Mouse (Mus musculus) E14TG2a.4 (cell line): Measurements from ENCODE around the gene Nodal.

Experiments
- H3K27me3 ChIP-seq: 2 replicates; pipeline ENCODE4 v1.6.1; 2014; ENCODE audit warnings: low read length, control low read depth; ENCODE audit not compliant: insufficient read depth
- H3K36me3 ChIP-seq: 2 replicates; pipeline ENCODE4 v1.6.1; 2014; ENCODE audit warnings: low read length, control low read depth; ENCODE audit not compliant: insufficient read depth
- H3K4me1 ChIP-seq: replicated peaks from 2 replicates; pipeline ENCODE4 v1.6.1; 2014; ENCODE audit warnings: low read depth, low read length, control low read depth
- H3K4me3 ChIP-seq: replicated peaks from 2 replicates; pipeline ENCODE4 v1.5.1; 2014; ENCODE audit warnings: mild to moderate bottlenecking, low read length
- H3K9me3 ChIP-seq: 2 replicates; pipeline ENCODE4 v1.6.1; 2014; ENCODE audit warnings: low read length, control low read depth
- CTCF ChIP-seq: conservative IDR thresholded peaks from 2 replicates; pipeline ENCODE4 v1.5.1; 2014; ENCODE audit warnings: low read length
- NANOG ChIP-seq: IDR thresholded peaks from 2 replicates; pipeline ENCODE4 v1.6.1; 2014; ENCODE audit warnings: borderline replicate concordance, low read length, mixed read lengths
- POU5F1 ChIP-seq: IDR thresholded peaks from 2 replicates; pipeline ENCODE4 v1.6.1; 2014; ENCODE audit warnings: low read length, borderline replicate concordance

Gene Nodal

GRCm38 (mm10) chr10:61402911-61403310 is 14.9 kb upstream of the Nodal start:
- Histone ChIP-seq H3K9me3 (peaks cover 10% of the 10 kb centered on the region; the same call in 1 of the 2 replicates), H3K4me3 (no peak overlapping the region), H3K36me3 (no peaks in the 10 kb centered on the region), H3K4me1 (peaks cover 49% of the 10 kb centered on the region), H3K27me3 (no peaks in the 10 kb centered on the region; the same call in 1 of the 2 replicates)
- TF ChIP-seq NANOG: no peak

DNA sequence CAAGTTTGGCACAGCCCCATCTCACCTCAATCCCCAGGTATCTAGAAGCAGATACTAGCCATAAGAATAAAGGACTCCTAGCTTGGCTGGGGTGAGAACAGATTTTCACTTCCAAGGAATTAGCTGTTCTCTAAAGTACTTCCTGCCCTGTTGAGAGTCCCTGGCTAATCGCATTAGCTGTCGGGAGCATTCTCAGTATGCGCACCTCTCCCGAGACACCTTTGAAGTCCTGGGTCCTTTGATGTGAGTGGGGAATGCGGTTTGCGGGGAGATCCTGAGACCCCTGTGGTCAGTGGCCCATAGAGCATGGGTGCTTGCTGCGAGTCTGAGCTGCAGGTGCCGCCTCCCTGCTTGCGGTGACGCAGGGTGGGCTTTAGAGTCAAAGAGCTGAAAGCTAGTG is 11.8 kb upstream of the Nodal start:
- Histone ChIP-seq H3K4me3 (peak overlapping the region; percentile 45), H3K9me3 (peaks cover 7% of the 10 kb centered on the region; the same call in 1 of the 2 replicates)

DNA sequence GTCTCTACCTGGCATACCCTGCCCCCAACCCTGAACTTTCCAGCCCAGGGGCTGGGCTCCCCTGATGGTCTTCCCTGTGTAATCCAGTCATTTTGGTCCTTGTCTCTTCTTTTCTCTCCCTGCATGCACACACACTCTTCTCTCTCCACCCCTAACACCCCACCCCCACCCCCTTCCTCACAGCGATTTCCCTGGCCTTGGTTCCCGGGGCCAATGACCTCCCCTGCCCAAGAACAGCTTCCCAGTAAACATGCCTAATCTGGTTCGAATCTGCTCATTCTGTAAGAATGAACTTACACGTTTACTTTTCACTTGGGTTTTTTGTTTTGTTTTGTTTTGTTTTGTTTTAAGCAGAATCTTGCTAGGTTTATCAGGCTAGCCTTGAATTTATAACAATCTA is 8.0 kb upstream of the Nodal start:
- H3K4me3 ChIP-seq: no peak overlapping the region; the same call in 1 of the 2 replicates
- peaks cover 91% of the 10 kb centered on the region for H3K4me1 ChIP-seq
- no peaks in the 10 kb centered on the region for H3K9me3 ChIP-seq
- no peaks in the 10 kb centered on the region for H3K36me3 ChIP-seq
- H3K27me3 ChIP-seq: no peaks in the 10 kb centered on the region; the same call in 1 of the 2 replicates
- TF ChIP-seq CTCF: no peak
- TF ChIP-seq POU5F1: no peak
- TF ChIP-seq NANOG: no peak

More for the DNA sequence above, 11.8 kb upstream of the Nodal start:
- no peaks in the 10 kb centered on the region; the same call in 1 of the 2 replicates for H3K27me3 ChIP-seq
- TF ChIP-seq NANOG (no peak), POU5F1 (no peak), CTCF (no peak)
- H3K4me1 ChIP-seq: peaks cover 67% of the 10 kb centered on the region
- H3K36me3 ChIP-seq: no peaks in the 10 kb centered on the region

GRCm38 (mm10) chr10:61410193-61410592 is 7.6 kb upstream of the Nodal start:
- no peak for TF ChIP-seq CTCF
- no peak for TF ChIP-seq NANOG
- TF ChIP-seq POU5F1: no peak
- Histone ChIP-seq H3K36me3 (no peaks in the 10 kb centered on the region), H3K4me3 (no peak overlapping the region; the same call in 1 of the 2 replicates), H3K27me3 (no peaks in the 10 kb centered on the region; the same call in 1 of the 2 replicates), H3K4me1 (peaks cover 91% of the 10 kb centered on the region), H3K9me3 (no peaks in the 10 kb centered on the region)

- Histone ChIP-seq H3K4me1 (peaks cover 84% of the 10 kb centered on the region), H3K36me3 (no peaks in the 10 kb centered on the region), H3K9me3 (no peaks in the 10 kb centered on the region), H3K27me3 (no peaks in the 10 kb centered on the region), H3K4me3 (peak overlapping the region; percentile 55)
- TF ChIP-seq POU5F1: no peak
- TF ChIP-seq CTCF: no peak
- no peak for TF ChIP-seq NANOG
Measured at GRCm38 (mm10) chr10:61412910-61413625, 4.7 kb upstream of the Nodal start.

GRCm38 (mm10) chr10:61415240-61415639 is 2.5 kb upstream of the Nodal start:
- H3K9me3 ChIP-seq: no peaks in the 10 kb centered on the region
- H3K4me3 ChIP-seq: peak overlapping the region; percentile 70
- peaks cover 12% of the 10 kb centered on the region for H3K36me3 ChIP-seq
- no peaks in the 10 kb centered on the region for H3K27me3 ChIP-seq
- TF ChIP-seq NANOG: no peak
- peak; percentile 34 for TF ChIP-seq CTCF
- H3K4me1 ChIP-seq: peaks cover 74% of the 10 kb centered on the region

- H3K27me3 ChIP-seq: no peaks in the 10 kb centered on the region
- H3K36me3 ChIP-seq: peaks cover 18% of the 10 kb centered on the region
- TF ChIP-seq NANOG (peak; percentile 68; the same call in 1 of the 2 replicates), CTCF (no peak), POU5F1 (peak; percentile 92)
- peak overlapping the region; percentile 70 for H3K4me3 ChIP-seq
- H3K4me1 ChIP-seq: peaks cover 75% of the 10 kb centered on the region
- no peaks in the 10 kb centered on the region for H3K9me3 ChIP-seq
Measured at GRCm38 (mm10) chr10:61415890-61416289, 1.9 kb upstream of the Nodal start.

DNA sequence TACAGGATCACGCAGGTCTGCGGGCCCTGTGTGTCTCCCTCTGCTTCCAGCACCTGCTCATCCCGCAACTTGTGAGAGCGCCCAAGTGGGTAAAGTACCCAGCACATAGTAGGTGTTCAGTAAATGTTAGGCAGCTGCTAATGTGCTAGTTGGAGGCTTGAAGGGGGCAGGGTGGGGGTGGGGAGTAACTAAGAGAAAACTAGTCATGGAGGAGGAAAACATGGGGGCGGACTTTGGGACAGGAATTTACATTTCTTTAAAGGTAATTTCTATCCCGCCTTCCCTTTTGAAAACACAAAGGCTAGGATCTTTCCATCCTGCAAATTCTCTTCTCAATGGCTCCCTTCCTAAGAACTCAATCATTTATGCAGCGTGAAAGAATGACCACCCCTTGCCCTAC is 1.2 kb upstream of the Nodal start:
- TF ChIP-seq NANOG: no peak
- TF ChIP-seq POU5F1: no peak
- TF ChIP-seq CTCF: no peak
- Histone ChIP-seq H3K9me3 (no peaks in the 10 kb centered on the region), H3K4me1 (peaks cover 75% of the 10 kb centered on the region), H3K27me3 (no peaks in the 10 kb centered on the region), H3K36me3 (peaks cover 24% of the 10 kb centered on the region), H3K4me3 (peak overlapping the region; percentile 70)

DNA sequence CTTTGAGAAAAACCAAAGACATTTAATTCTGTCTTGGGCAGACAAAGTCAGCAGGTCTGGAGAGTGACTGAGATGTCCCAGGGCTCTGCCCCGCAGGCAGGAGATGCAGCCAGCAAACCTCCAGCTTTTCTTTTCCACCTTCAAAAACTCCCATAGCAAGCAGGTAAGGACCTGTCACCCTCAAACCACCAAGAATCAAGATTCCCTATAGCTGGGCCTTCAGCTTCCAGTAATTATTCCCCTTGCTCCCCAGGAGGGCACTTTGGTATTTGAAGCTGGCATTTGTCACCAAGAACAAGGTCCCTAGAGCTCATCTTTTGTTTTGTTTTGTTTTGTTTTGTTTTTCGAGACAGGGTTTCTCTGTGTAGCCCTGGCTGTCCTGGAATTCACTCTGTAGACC is 726 bp upstream of the Nodal start:
- H3K27me3 ChIP-seq: no peaks in the 10 kb centered on the region
- H3K36me3 ChIP-seq: peaks cover 28% of the 10 kb centered on the region
- H3K9me3 ChIP-seq: no peaks in the 10 kb centered on the region
- H3K4me1 ChIP-seq: peaks cover 74% of the 10 kb centered on the region
- peak overlapping the region; percentile 70 for H3K4me3 ChIP-seq
- TF ChIP-seq POU5F1 (no peak), CTCF (no peak), NANOG (no peak)
